Mouse (Mus musculus) C2C12 (cell line): ENCODE results near the gene Nat8f5.
"Not testable (repeated sequence)": the region's sequence is repeated elsewhere in the genome, so short reads cannot be mapped to it uniquely, and the experiment has no call there.

ENCODE experiments used
- CEBPB ChIP-seq: IDR thresholded peaks from one replicate; pipeline ENCODE4 v1.6.1; 2011; ENCODE audit warnings: low read depth, mild to moderate bottlenecking, control low read depth, moderate library complexity
- CTCF ChIP-seq: IDR thresholded peaks from one replicate; pipeline ENCODE4 v1.5.1; 2011; ENCODE audit not compliant: control insufficient read depth, insufficient read depth, insufficient read length
- FOSL1 ChIP-seq: IDR thresholded peaks from one replicate; pipeline ENCODE4 v1.8.0; 2011; ENCODE audit warnings: mild to moderate bottlenecking, low read length; ENCODE audit not compliant: poor library complexity, insufficient read depth, severe bottlenecking
- MAX ChIP-seq: IDR thresholded peaks from one replicate; pipeline ENCODE4 v1.6.1; 2011; ENCODE audit warnings: mild to moderate bottlenecking, control low read depth
- MYOD1 ChIP-seq: IDR thresholded peaks from one replicate; pipeline ENCODE4 v1.6.1; 2011; ENCODE audit warnings: low read depth; ENCODE audit not compliant: control insufficient read depth, insufficient read length
- MYOG ChIP-seq: IDR thresholded peaks from one replicate; pipeline ENCODE4 v1.6.1; 2011; ENCODE audit not compliant: control insufficient read depth, insufficient read length; ENCODE audit errors: extremely low read depth
- USF1 ChIP-seq: IDR thresholded peaks from one replicate; pipeline ENCODE4 v1.6.1; 2011; ENCODE audit warnings: low read depth, mild to moderate bottlenecking, control low read depth, moderate library complexity

DNA sequence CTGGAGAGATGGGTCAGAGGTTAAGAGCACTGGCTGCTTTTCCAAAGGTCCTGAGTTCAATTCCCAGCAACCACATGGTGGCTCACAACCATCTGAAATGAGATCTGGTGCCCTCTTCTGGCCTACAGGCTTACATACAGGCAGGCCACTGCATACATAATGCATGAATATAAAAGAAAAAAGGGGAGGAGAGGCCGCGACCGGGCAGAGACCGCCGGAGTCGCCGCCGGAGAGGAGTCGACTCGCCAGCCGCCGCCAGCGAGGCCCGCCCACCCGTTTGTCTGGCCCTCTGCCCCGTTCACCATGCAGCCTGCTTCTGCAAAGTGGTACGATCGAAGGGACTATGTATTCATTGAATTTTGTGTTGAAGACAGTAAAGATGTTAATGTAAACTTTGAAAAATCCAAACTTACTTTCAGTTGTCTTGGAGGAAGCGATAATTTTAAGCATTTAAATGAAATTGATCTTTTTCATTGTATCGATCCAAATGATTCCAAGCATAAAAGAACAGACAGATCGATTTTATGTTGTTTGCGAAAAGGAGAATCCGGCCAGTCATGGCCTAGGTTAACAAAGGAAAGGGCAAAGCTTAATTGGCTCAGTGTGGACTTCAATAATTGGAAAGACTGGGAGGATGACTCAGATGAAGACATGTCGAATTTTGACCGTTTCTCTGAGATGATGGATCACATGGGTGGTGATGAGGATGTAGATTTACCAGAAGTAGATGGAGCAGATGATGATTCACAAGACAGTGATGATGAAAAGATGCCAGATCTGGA lies 23.1 kb upstream of the Nat8f5 start:
- TF ChIP-seq USF1, MYOG, MAX, CTCF, CEBPB, FOSL1, MYOD1: not testable (repeated sequence)
